Mouse (Mus musculus) CH12.LX (cell line): ENCODE data around the gene Tsc22d4. TPM values are rescaled to one million over a fixed set of nuclear protein-coding genes. Genes with fewer than 3 reads are reported as not detected.
A peak's percentile ranks its signal among the peaks of the same experiment; 100 is the strongest.

Experiments used
- DNase-seq: peaks from one replicate; pipeline ENCODE4 v3.0.0-alpha.2; 2013; ENCODE audit errors: extremely low read depth
- H3K27ac ChIP-seq: 2 replicates; pipeline ENCODE4 v1.5.1; 2012; ENCODE audit warnings: low read depth, mild to moderate bottlenecking, control low read depth, moderate library complexity; ENCODE audit not compliant: insufficient read depth
- H3K27me3 ChIP-seq: replicated peaks from 2 replicates; pipeline ENCODE3; 2012; ENCODE audit warnings: inconsistent platforms
- H3K36me3 ChIP-seq, 2 experiments: replicated peaks in 1 of 2; 2 replicates each; pipeline versions ENCODE3 to v1.6.1; 2012; ENCODE audit warnings: inconsistent platforms in 1 of 2, low read length in 1 of 2, mild to moderate bottlenecking in 1 of 2, mixed read lengths in 1 of 2, moderate library complexity in 1 of 2; ENCODE audit not compliant: control insufficient read depth in 1 of 2, insufficient read depth in 1 of 2
- H3K4me1 ChIP-seq, 2 experiments: 2 replicates each; pipeline ENCODE4 v1.6.1; 2012; ENCODE audit warnings: inconsistent platforms in 1 of 2, moderate library complexity in 1 of 2; ENCODE audit not compliant: insufficient read depth in 2 of 2, control insufficient read depth in 1 of 2
- H3K4me2 ChIP-seq: 2 replicates; pipeline ENCODE4 v1.6.1; 2012; ENCODE audit warnings: low read depth, mild to moderate bottlenecking, control low read depth; ENCODE audit not compliant: poor library complexity, insufficient read depth, severe bottlenecking
- H3K4me3 ChIP-seq, 3 experiments: fragments of 150-350 bp in 1 of 3; sonication (generic) in 1 of 3; replicated peaks in 1 of 3; 2 replicates each; pipeline versions ENCODE3 to v1.5.1; 2011 to 2012; ENCODE audit warnings: low read depth in 2 of 3, low read length in 2 of 3, mild to moderate bottlenecking in 2 of 3, moderate library complexity in 2 of 3, control low read depth in 1 of 3, improper control_type of control experiment in 1 of 3, inconsistent platforms in 1 of 3, mixed read lengths in 1 of 3; ENCODE audit not compliant: poor library complexity in 1 of 3
- H3K79me2 ChIP-seq: replicated peaks from 2 replicates; pipeline ENCODE4 v1.6.1; 2012; ENCODE audit warnings: mild to moderate bottlenecking, moderate library complexity; ENCODE audit not compliant: control insufficient read depth, poor library complexity, insufficient read depth, severe bottlenecking; ENCODE audit errors: extremely low read depth
- H3K9ac ChIP-seq: 2 replicates; pipeline ENCODE4 v1.6.1; 2012; ENCODE audit warnings: low read depth, mild to moderate bottlenecking, control low read depth, moderate library complexity; ENCODE audit not compliant: insufficient read depth
- H3K9me3 ChIP-seq: replicated peaks from 2 replicates; pipeline ENCODE3; 2012; ENCODE audit warnings: low read length, inconsistent platforms, mixed read lengths
- BHLHE40 ChIP-seq: IDR thresholded peaks from 2 replicates; pipeline ENCODE4 v1.6.1; 2011; ENCODE audit warnings: mild to moderate bottlenecking, low read depth, low read length, improper control_type of control experiment
- CHD1 ChIP-seq: IDR thresholded peaks from 2 replicates; pipeline ENCODE4 v1.6.1; 2012; ENCODE audit warnings: low read depth, low read length, improper control_type of control experiment, inconsistent platforms
- CHD2 ChIP-seq: IDR thresholded peaks from 2 replicates; pipeline ENCODE4 v1.6.1; 2011; ENCODE audit warnings: low read length, improper control_type of control experiment
- CTCF ChIP-seq, 2 experiments: IDR thresholded peaks in 1 of 2; conservative IDR thresholded peaks in 1 of 2; 2 replicates each; pipeline ENCODE4 v1.5.1; 2011 to 2012; ENCODE audit warnings: low read depth in 2 of 2, low read length in 2 of 2, improper control_type of control experiment in 1 of 2, inconsistent platforms in 1 of 2, mild to moderate bottlenecking in 1 of 2, moderate library complexity in 1 of 2
- E2F4 ChIP-seq: IDR thresholded peaks from 2 replicates; pipeline ENCODE4 v1.6.1; 2011; ENCODE audit warnings: low read depth, low read length, improper control_type of control experiment; ENCODE audit not compliant: insufficient replicate concordance
- ELF1 ChIP-seq: IDR thresholded peaks from 2 replicates; pipeline ENCODE4 v1.6.1; 2014; ENCODE audit warnings: low read depth, mild to moderate bottlenecking, inconsistent platforms, low read length, improper control_type of control experiment
- EP300 ChIP-seq: IDR thresholded peaks from 2 replicates; pipeline ENCODE4 v1.6.1; 2011; ENCODE audit warnings: low read length, improper control_type of control experiment
- ETS1 ChIP-seq: conservative IDR thresholded peaks from 2 replicates; pipeline ENCODE4 v1.6.1; 2012; ENCODE audit warnings: low read depth, mild to moderate bottlenecking, inconsistent platforms, low read length, improper control_type of control experiment, moderate library complexity
- GABPA ChIP-seq: IDR thresholded peaks from 2 replicates; pipeline ENCODE4 v1.6.1; 2012; ENCODE audit warnings: low read depth, low read length, improper control_type of control experiment, inconsistent platforms; ENCODE audit not compliant: insufficient replicate concordance
- HCFC1 ChIP-seq: IDR thresholded peaks from 2 replicates; pipeline ENCODE4 v1.6.1; 2012; ENCODE audit warnings: low read depth, mild to moderate bottlenecking, inconsistent platforms, low read length, improper control_type of control experiment
- IRF4 ChIP-seq: IDR thresholded peaks from 2 replicates; pipeline ENCODE4 v1.6.1; 2014; ENCODE audit warnings: low read depth, mild to moderate bottlenecking, inconsistent platforms, low read length, improper control_type of control experiment
- JUN ChIP-seq: IDR thresholded peaks from 2 replicates; pipeline ENCODE4 v1.6.1; 2011; ENCODE audit warnings: low read depth, mild to moderate bottlenecking, low read length, improper control_type of control experiment, moderate library complexity; ENCODE audit not compliant: insufficient read depth
- JUND ChIP-seq: conservative IDR thresholded peaks from 2 replicates; pipeline ENCODE4 v1.6.1; 2011; ENCODE audit warnings: low read depth, low read length, improper control_type of control experiment
- KAT2A ChIP-seq: IDR thresholded peaks from 2 replicates; pipeline ENCODE4 v1.6.1; 2012; ENCODE audit warnings: low read length, improper control_type of control experiment, inconsistent platforms; ENCODE audit not compliant: insufficient replicate concordance
- MAFK ChIP-seq: IDR thresholded peaks from 2 replicates; pipeline ENCODE4 v1.6.1; 2011; ENCODE audit warnings: low read length, improper control_type of control experiment; ENCODE audit not compliant: insufficient replicate concordance
- MAX ChIP-seq: IDR thresholded peaks from 2 replicates; pipeline ENCODE4 v1.6.1; 2011; ENCODE audit warnings: low read length, improper control_type of control experiment
- MAZ ChIP-seq: IDR thresholded peaks from 2 replicates; pipeline ENCODE4 v1.6.1; 2012; ENCODE audit warnings: low read depth, mild to moderate bottlenecking, inconsistent platforms, low read length, improper control_type of control experiment, moderate library complexity
- MEF2A ChIP-seq: IDR thresholded peaks from 2 replicates; pipeline ENCODE4 v1.6.1; 2014; ENCODE audit warnings: low read depth, mild to moderate bottlenecking, inconsistent platforms, low read length, improper control_type of control experiment, borderline replicate concordance
- MXI1 ChIP-seq: IDR thresholded peaks from 2 replicates; pipeline ENCODE4 v1.6.1; 2011; ENCODE audit warnings: mild to moderate bottlenecking, low read depth, low read length, improper control_type of control experiment
- MYC ChIP-seq: IDR thresholded peaks from 2 replicates; pipeline ENCODE4 v1.6.1; 2011; ENCODE audit warnings: low read depth, mild to moderate bottlenecking, improper control_type of control experiment, low read length
- NELFE ChIP-seq: IDR thresholded peaks from 2 replicates; pipeline ENCODE4 v1.6.1; 2011; ENCODE audit warnings: low read depth, low read length, improper control_type of control experiment
- NRF1 ChIP-seq: IDR thresholded peaks from 2 replicates; pipeline ENCODE4 v1.6.1; 2014; ENCODE audit warnings: low read depth, mild to moderate bottlenecking, inconsistent platforms, low read length, improper control_type of control experiment, moderate library complexity
- PAX5 ChIP-seq: IDR thresholded peaks from 2 replicates; pipeline ENCODE4 v1.6.1; 2012; ENCODE audit warnings: low read length, inconsistent platforms, mixed read lengths
- POLR2A ChIP-seq: IDR thresholded peaks from 2 replicates; pipeline ENCODE4 v1.6.1; 2011; ENCODE audit warnings: low read depth, mild to moderate bottlenecking, improper control_type of control experiment, low read length
- POLR2AphosphoS2 ChIP-seq: IDR thresholded peaks from 2 replicates; pipeline ENCODE4 v1.6.1; 2011; ENCODE audit warnings: low read depth, low read length, improper control_type of control experiment
- RAD21 ChIP-seq: IDR thresholded peaks from 2 replicates; pipeline ENCODE4 v1.6.1; 2011; ENCODE audit warnings: low read depth, mild to moderate bottlenecking, low read length, improper control_type of control experiment, moderate library complexity
- RCOR1 ChIP-seq: conservative IDR thresholded peaks from 2 replicates; pipeline ENCODE4 v1.6.1; 2012; ENCODE audit warnings: low read depth, mild to moderate bottlenecking, inconsistent platforms, low read length, improper control_type of control experiment
- SIN3A ChIP-seq: IDR thresholded peaks from 2 replicates; pipeline ENCODE4 v1.6.1; 2012; ENCODE audit warnings: low read length, improper control_type of control experiment, inconsistent platforms
- SMC3 ChIP-seq: IDR thresholded peaks from 2 replicates; pipeline ENCODE4 v1.6.1; 2011; ENCODE audit warnings: low read depth, low read length, improper control_type of control experiment
- TBP ChIP-seq: conservative IDR thresholded peaks from 2 replicates; pipeline ENCODE4 v1.6.1; 2011; ENCODE audit warnings: low read depth, low read length, improper control_type of control experiment
- TCF12 ChIP-seq: IDR thresholded peaks from 2 replicates; pipeline ENCODE4 v1.6.1; 2014; ENCODE audit warnings: low read depth, mild to moderate bottlenecking, inconsistent platforms, low read length, improper control_type of control experiment
- UBTF ChIP-seq: IDR thresholded peaks from 2 replicates; pipeline ENCODE4 v1.6.1; 2012; ENCODE audit warnings: low read depth, mild to moderate bottlenecking, inconsistent platforms, low read length, improper control_type of control experiment, moderate library complexity
- USF1 ChIP-seq: IDR thresholded peaks from 2 replicates; pipeline ENCODE4 v1.6.1; 2014; ENCODE audit warnings: low read depth, mild to moderate bottlenecking, inconsistent platforms, low read length, improper control_type of control experiment
- USF2 ChIP-seq: conservative IDR thresholded peaks from 2 replicates; pipeline ENCODE4 v1.6.1; 2011; ENCODE audit warnings: low read depth, low read length, improper control_type of control experiment
- ZC3H11A ChIP-seq: IDR thresholded peaks from 2 replicates; pipeline ENCODE4 v1.6.1; 2012; ENCODE audit warnings: low read depth, mild to moderate bottlenecking, inconsistent platforms, low read length, improper control_type of control experiment
- ZKSCAN1 ChIP-seq: IDR thresholded peaks from 2 replicates; pipeline ENCODE4 v1.6.1; 2012; ENCODE audit warnings: low read depth, inconsistent platforms, low read length, improper control_type of control experiment, borderline replicate concordance
- ZMIZ1 ChIP-seq: IDR thresholded peaks from 2 replicates; pipeline ENCODE4 v1.6.1; 2012; ENCODE audit warnings: low read depth, mild to moderate bottlenecking, inconsistent platforms, low read length, improper control_type of control experiment
- ZNF384 ChIP-seq: IDR thresholded peaks from 2 replicates; pipeline ENCODE4 v1.6.1; 2012; ENCODE audit warnings: low read depth, low read length, improper control_type of control experiment, inconsistent platforms
- dilution Hi-C: fragments of 300-500 bp; cut with MboI; formaldehyde crosslinking; loops from 2 replicates; pipeline ENCODE4 v1.14.3; 2020; ENCODE audit warnings: low sequenced_read_pairs; ENCODE audit not compliant: extremely low pct_unique_long_range_greater_than_20kb, extremely low pct_ligation_motif_present
- in situ Hi-C: fragments of 300-500 bp; cut with MboI; formaldehyde crosslinking; loops from 3 replicates; pipeline ENCODE4 v1.14.3; 2019; ENCODE audit warnings: low sequenced_read_pairs, low pct_ligation_motif_present, low pct_unique_long_range_greater_than_20kb, mixed read lengths
- polyA plus RNA-seq: library from polyadenylated mRNA; unstranded; fragments of >175 nt; gene quantifications from 2 replicates; pipeline ENCODE4 v1.2.1, GENCODE M21; 2012; ENCODE audit warnings: low read depth; ENCODE audit not compliant: insufficient read length
- total RNA-seq, 2 experiments: library from RNA; depleted of rRNA; stranded (reverse); fragments of 300-350 nt in 1 of 2; fragments of >200 nt in 1 of 2; gene quantifications; 2 replicates each; pipeline ENCODE4 v1.2.3; 2012 to 2014

The Tsc22d4 gene
- total and polyA plus RNA-seq, 3 experiments, result 28.2 to 103 (median 39.9) TPM

- no peaks in the 10 kb centered on the region for H3K27me3 ChIP-seq
- in situ Hi-C loops, result no loop called here
- TF ChIP-seq E2F4 (no peak), BHLHE40 (0 out of 2 replicates have a peak, but pooled peaks have one; percentile 13), KAT2A (no peak), POLR2A (no peak; the same call in 1 of the 2 replicates), SIN3A (no peak; the same call in none of the 2 replicates), JUND (no peak; the same call in 1 of the 2 replicates), ETS1 (peak; percentile 49), ELF1 (0 out of 2 replicates have a peak, but pooled peaks have one; percentile 54), MAZ (no peak), CHD2 (no peak), PAX5 (no peak), MEF2A (no peak), UBTF (no peak), JUN (no peak), ZC3H11A (no peak), RAD21 (no peak; the same call in 1 of the 2 replicates), TCF12 (peak; percentile 38; the same call in 1 of the 2 replicates), EP300 (peak; percentile 8; the same call in 1 of the 2 replicates), MYC (no peak), MAX (no peak), MXI1 (peak; percentile 46; the same call in 1 of the 2 replicates), ZKSCAN1 (no peak), POLR2AphosphoS2 (no peak), HCFC1 (no peak), USF2 (no peak), ZMIZ1 (no peak), SMC3 (no peak), NELFE (no peak), GABPA (no peak), CTCF (conservative IDR thresholded peaks at IDR 0.05 in 1 of 2, IDR thresholded peaks at IDR 0.05 in 1 of 2; ENCODE audit: low read depth in 2 of 2, low read length in 2 of 2) (no peak), CHD1 (no peak), MAFK (no peak), NRF1 (no peak), USF1 (no peak), ZNF384 (peak; percentile 88), TBP (peak; percentile 81), IRF4 (peak; percentile 44; the same call in 1 of the 2 replicates), RCOR1 (no peak)
- TF ChIP-seq, all 38 proteins: peak for 9
- Histone ChIP-seq H3K9ac (peak overlapping the region; percentile 72), H3K36me3 (no peaks in the 10 kb centered on the region), H3K27ac (peak overlapping the region; percentile 46; the same call in 1 of the 2 replicates), H3K4me3 (peak overlapping the region in 1 of 3 experiments; percentile 17), H3K79me2 (no peaks in the 10 kb centered on the region), H3K4me1 (peaks cover 13 to 62% of the 10 kb centered on the region in 2 experiments), H3K9me3 (no peaks in the 10 kb centered on the region), H3K4me2 (peak overlapping the region; percentile 96)
- dilution Hi-C loops, result no loop called here
- DNase-seq, result peak; percentile 90
Measured at GRCm38 (mm10) chr5:137718020-137718790, 27.3 kb upstream of the Tsc22d4 start.
